In the genomic region with DNA sequence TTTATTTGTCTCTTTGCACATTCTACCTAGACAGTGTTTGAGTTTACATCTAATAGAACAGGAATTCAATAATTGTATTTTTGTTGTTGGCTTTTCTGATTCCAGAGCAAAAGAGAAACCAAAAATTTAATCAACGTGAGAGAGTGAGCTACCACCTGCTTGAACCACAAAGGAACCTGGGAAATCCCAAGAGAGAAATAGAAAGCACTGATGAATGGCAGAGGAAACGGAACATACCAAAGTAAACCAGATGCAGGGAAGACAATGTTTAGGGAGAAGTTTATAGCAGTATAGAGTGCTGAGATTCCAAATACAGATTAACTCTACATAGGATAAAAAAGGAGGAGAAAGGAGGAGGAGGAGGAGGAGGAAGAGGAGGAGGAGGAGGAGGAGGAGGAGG, we compare ENCODE assay signal across 25 mouse cellular contexts.
DNase-seq lines count a peak whose midpoint lies in the region; ATAC-seq and TF ChIP-seq lines count a peak whose summit lies in the region.
"Had no signal": no experiment of that assay in that cellular context is flagged by ENCODE, and none has a peak within 500 bp of the region (broad histone marks: within the 10 kb centered on the region; RNA-seq: fewer than 3 reads in every experiment).

No protein-coding gene starts in this region.

- no peaks in the 10 kb centered on the region for H3K27me3 ChIP-seq in CH12.LX (replicated peaks)
- no peaks in the 10 kb centered on the region for H3K27me3 ChIP-seq in heart, adult 2 months (ENCODE audit: control insufficient read depth, insufficient read depth, low read length)
- H3K27me3 ChIP-seq: embryonic facial prominence, embryonic 12.5 days; embryonic facial prominence, embryonic 15.5 days; forebrain, embryonic 12.5 days; forebrain, embryonic 15.5 days; Patski had no signal

- H3K79me2 ChIP-seq in CH12.LX (replicated peaks; ENCODE audit: control insufficient read depth, extremely low read depth, insufficient read depth, poor library complexity, severe bottlenecking), result no peaks in the 10 kb centered on the region
- no peaks in the 10 kb centered on the region for H3K79me2 ChIP-seq in heart, adult 2 months (replicated peaks; ENCODE audit: control insufficient read depth, insufficient read depth, low read length)

- TF ChIP-seq POLR2A in CH12.LX (IDR thresholded peaks at IDR 0.05; ENCODE audit: low read depth, low read length), result no peak
- no peak for TF ChIP-seq POLR2A in heart, adult 2 months (IDR thresholded peaks at IDR 0.05; ENCODE audit: insufficient read depth, low read depth, low read length)

- no peak overlapping the region for H3K4me3 ChIP-seq in CH12.LX (replicated peaks in 1 of 3; ENCODE audit: low read depth in 2 of 3, low read length in 2 of 3, poor library complexity in 1 of 3)
- no peak overlapping the region for H3K4me3 ChIP-seq in heart, adult 2 months
- H3K4me3 ChIP-seq: embryonic facial prominence, embryonic 12.5 days; embryonic facial prominence, embryonic 15.5 days; forebrain, embryonic 12.5 days; forebrain, embryonic 15.5 days had no signal

- 53% methylated on average over 2 of the region's 2 CpGs for WGBS in heart, adult 2 months

- dilution Hi-C loops in CH12.LX (cut with MboI; ENCODE audit: extremely low pct_ligation_motif_present, extremely low pct_unique_long_range_greater_than_20kb, low sequenced_read_pairs), result no loop called here

- peak; percentile 64 for TF ChIP-seq EP300 in CH12.LX (IDR thresholded peaks at IDR 0.05; ENCODE audit: low read length)
- no peak for TF ChIP-seq EP300 in heart, adult 2 months (IDR thresholded peaks at IDR 0.05; ENCODE audit: insufficient read depth, low read depth, low read length)

- no peak for TF ChIP-seq RAD21 in CH12.LX (IDR thresholded peaks at IDR 0.05; ENCODE audit: low read depth, low read length)

- peak; percentile 81 to 91 for ATAC-seq in hematopoietic stem cell, adult 5-6 weeks (replicated peaks in 1 of 2; ENCODE audit: insufficient read depth in 1 of 2, low FRiP score in 2 of 2, low TSS enrichment in 1 of 2, low read depth in 1 of 2, poor library complexity in 2 of 2, severe bottlenecking in 2 of 2)
- ATAC-seq: forebrain, embryonic 15.5 days; hindbrain, postnatal 0 days; intestine, postnatal 0 days; Patski had no signal

- no peak overlapping the region for H3K9ac ChIP-seq in CH12.LX (ENCODE audit: insufficient read depth, low read depth)
- H3K9ac ChIP-seq in heart, adult 2 months (ENCODE audit: low read depth, low read length), result no peak overlapping the region
- H3K9ac ChIP-seq: embryonic facial prominence, embryonic 12.5 days; embryonic facial prominence, embryonic 15.5 days; forebrain, embryonic 12.5 days; forebrain, embryonic 15.5 days; hindbrain, embryonic 14.5 days had no signal

- DNase-seq in CD4-positive helper T cell, adult 2 months (ENCODE audit: low read depth, low spot score), result peak; percentile 7
- peak; percentile 79 for DNase-seq in CH12.LX (ENCODE audit: extremely low read depth)
- DNase-seq in heart, postnatal 10 days, result no peak
- DNase-seq in gastrocnemius, postnatal 36 days, result no peak
- DNase-seq in heart, adult 2 months, result no peak
- DNase-seq in ovary, postnatal 10 days (ENCODE audit: low spot score), result no peak
- DNase-seq: adrenal gland, adult 2 months; adrenal gland, postnatal 25 days; cerebellum, adult 11-12 months; cerebellum, adult 8-10 months; cerebellum, postnatal 10 days; cerebellum, postnatal 36 days; gastrocnemius, postnatal 25 days; heart, postnatal 36 days; kidney, adult 2 months had no signal

- no peaks in the 10 kb centered on the region for H3K36me3 ChIP-seq in CH12.LX (replicated peaks in 1 of 2; ENCODE audit: control insufficient read depth in 1 of 2, insufficient read depth in 1 of 2, low read length in 1 of 2)
- no peaks in the 10 kb centered on the region for H3K36me3 ChIP-seq in heart, adult 2 months (ENCODE audit: control insufficient read depth, insufficient read depth, low read length)
- H3K36me3 ChIP-seq: embryonic facial prominence, embryonic 12.5 days; embryonic facial prominence, embryonic 15.5 days; forebrain, embryonic 12.5 days; forebrain, embryonic 15.5 days had no signal

- peaks cover 0 to 28% of the 10 kb centered on the region in 2 experiments; a peak in 2 of 4 replicates for H3K4me1 ChIP-seq in CH12.LX (ENCODE audit: control insufficient read depth in 1 of 2, insufficient read depth in 2 of 2)
- H3K4me1 ChIP-seq in heart, adult 2 months (ENCODE audit: control insufficient read depth, insufficient read depth, low read length), result no peaks in the 10 kb centered on the region
- H3K4me1 ChIP-seq: embryonic facial prominence, embryonic 12.5 days; embryonic facial prominence, embryonic 15.5 days; forebrain, embryonic 12.5 days; forebrain, embryonic 15.5 days had no signal

- H3K9me3 ChIP-seq in CH12.LX (replicated peaks; ENCODE audit: low read length), result peaks cover 5% of the 10 kb centered on the region
- H3K9me3 ChIP-seq: embryonic facial prominence, embryonic 12.5 days; embryonic facial prominence, embryonic 15.5 days; forebrain, embryonic 12.5 days; forebrain, embryonic 15.5 days had no signal

- intact Hi-C loops in heart, postnatal 10 days (cut with DNase I), result no loop called here
- intact Hi-C loops in gastrocnemius, postnatal 36 days (cut with DNase I), result no loop called here
- intact Hi-C loops in heart, adult 2 months (cut with DNase I), result no loop called here

- peak overlapping the region; percentile 67; the same call in 1 of the 2 replicates for H3K4me2 ChIP-seq in CH12.LX (ENCODE audit: insufficient read depth, low read depth, poor library complexity, severe bottlenecking)
- H3K4me2 ChIP-seq: embryonic facial prominence, embryonic 12.5 days; embryonic facial prominence, embryonic 15.5 days; forebrain, embryonic 12.5 days; forebrain, embryonic 15.5 days; heart, embryonic 11.5 days; hindbrain, embryonic 14.5 days had no signal

- in situ Hi-C loops in CH12.LX (cut with MboI; ENCODE audit: low pct_ligation_motif_present, low pct_unique_long_range_greater_than_20kb, low sequenced_read_pairs), result no loop called here

- no peak overlapping the region for H3K27ac ChIP-seq in CH12.LX (ENCODE audit: insufficient read depth, low read depth)
- no peak overlapping the region for H3K27ac ChIP-seq in heart, adult 2 months
- H3K27ac ChIP-seq: embryonic facial prominence, embryonic 12.5 days; embryonic facial prominence, embryonic 15.5 days; forebrain, embryonic 12.5 days; forebrain, embryonic 15.5 days; hindbrain, embryonic 14.5 days; hindbrain, postnatal 0 days had no signal

- TF ChIP-seq CTCF in CH12.LX (conservative IDR thresholded peaks at IDR 0.05 in 1 of 2, IDR thresholded peaks at IDR 0.05 in 1 of 2; ENCODE audit: low read depth in 2 of 2, low read length in 2 of 2), result no peak
- TF ChIP-seq CTCF in heart, adult 2 months (IDR thresholded peaks at IDR 0.05), result no peak

TF ChIP-seq in CH12.LX, 34 proteins besides CTCF, POLR2A, EP300 and RAD21:
- TF ChIP-seq MEF2A (IDR thresholded peaks at IDR 0.05; ENCODE audit: borderline replicate concordance, low read depth, low read length), result no peak
- TF ChIP-seq ZMIZ1 (IDR thresholded peaks at IDR 0.05; ENCODE audit: low read depth, low read length), result no peak
- TF ChIP-seq GABPA (IDR thresholded peaks at IDR 0.05; ENCODE audit: insufficient replicate concordance, low read depth, low read length), result no peak
- 0 out of 2 replicates have a peak, but pooled peaks have one; percentile 31 for TF ChIP-seq ETS1 (conservative IDR thresholded peaks at IDR 0.05; ENCODE audit: low read depth, low read length)
- peak; percentile 22; the same call in 1 of the 2 replicates for TF ChIP-seq TCF12 (IDR thresholded peaks at IDR 0.05; ENCODE audit: low read depth, low read length)
TF ChIP-seq in CH12.LX: peak in this region for 2.

Comparison
In these comparisons a context has a peak if more than half of its experiments do, and no peak if none do; other contexts are left out.
1. DNase-seq: peak in CD4-positive helper T cell, adult 2 months (single experiment) and CH12.LX (single experiment); none in heart, postnatal 10 days (0 of 2), gastrocnemius, postnatal 36 days (0 of 2), heart, adult 2 months (0 of 2) and ovary, postnatal 10 days (single experiment).